In the genomic region with DNA sequence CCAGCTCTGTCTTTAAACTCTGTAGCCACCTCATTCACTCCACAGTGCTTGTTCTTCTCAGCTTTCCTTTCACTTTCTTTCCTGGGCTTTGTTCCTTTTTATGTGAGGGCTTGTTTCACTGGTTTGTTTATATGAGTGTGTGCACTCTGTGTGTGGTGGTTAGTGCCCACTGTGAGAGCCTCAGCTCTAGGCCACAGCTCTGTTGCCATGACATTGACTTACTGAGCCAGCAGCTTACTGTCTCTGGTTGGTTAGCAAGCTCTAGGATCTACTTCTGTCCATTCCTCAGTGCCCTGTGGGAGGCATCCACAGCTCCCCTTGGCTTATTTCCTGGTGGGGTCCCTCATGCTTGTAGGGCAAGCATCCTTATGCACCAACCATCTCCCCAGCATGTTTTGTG, we compare ENCODE assay signal across 19 mouse cellular contexts.
"Had no signal": no experiment of that assay in that cellular context is flagged by ENCODE, and none has a peak within 500 bp of the region (broad histone marks: within the 10 kb centered on the region; RNA-seq: fewer than 3 reads in every experiment).

No protein-coding gene starts in this region.

- ATAC-seq: intestine, embryonic 15.5 days; liver, postnatal 0 days; midbrain, embryonic 16.5 days had no signal

- H3K4me2 ChIP-seq: intestine, embryonic 15.5 days; kidney, embryonic 15.5 days; liver, embryonic 11.5 days; lung, embryonic 14.5 days; midbrain, embryonic 12.5 days had no signal

- H3K9me3 ChIP-seq: intestine, embryonic 15.5 days; kidney, embryonic 15.5 days; midbrain, embryonic 12.5 days had no signal

- H3K27me3 ChIP-seq: intestine, embryonic 15.5 days; kidney, embryonic 15.5 days; midbrain, embryonic 12.5 days had no signal

- H3K4me1 ChIP-seq: intestine, embryonic 15.5 days; kidney, embryonic 15.5 days; midbrain, embryonic 12.5 days had no signal

- H3K4me3 ChIP-seq: intestine, embryonic 15.5 days; kidney, embryonic 15.5 days; left cerebral cortex, adult 2 months; midbrain, embryonic 12.5 days had no signal

- H3K27ac ChIP-seq: intestine, embryonic 15.5 days; kidney, embryonic 15.5 days; left cerebral cortex, adult 2 months; liver, embryonic 14.5 days; midbrain, embryonic 12.5 days; stomach, postnatal 0 days had no signal

- DNase-seq: kidney, adult 11 months; kidney, adult 8-10 months; kidney, postnatal 10 days; kidney, postnatal 36 days; layer of hippocampus, postnatal 36 days; liver, postnatal 0 days; lung, embryonic 14.5 days; lung, postnatal 10 days; lung, postnatal 4 days; thymus, adult 18-20 months; thymus, postnatal 25 days had no signal

- H3K9ac ChIP-seq: intestine, embryonic 15.5 days; kidney, embryonic 15.5 days; liver, embryonic 14.5 days; liver, postnatal 0 days; lung, embryonic 14.5 days; midbrain, embryonic 12.5 days had no signal
